Mouse (Mus musculus): Measurements from ENCODE around the gene Stra6. TPM values are rescaled to one million over a fixed set of nuclear protein-coding genes. Genes with fewer than 3 reads are reported as not detected.
A peak's percentile ranks its signal among the peaks of the same experiment; 100 is the strongest.

The Stra6 gene
- polyA plus RNA-seq, 1 experiment, result 1.9 TPM

GRCm38 (mm10) chr9:58148806-58149205, 85.2 kb downstream of the Stra6 start:
- H3K27ac ChIP-seq (ENCODE audit: insufficient read depth, low read length), result no peak overlapping the region
- H3K4me1 ChIP-seq (ENCODE audit: control insufficient read depth, insufficient read depth, insufficient read length), result no peaks in the 10 kb centered on the region
- TF ChIP-seq CTCF (IDR thresholded peaks at IDR 0.05; ENCODE audit: extremely low read depth, insufficient read depth, insufficient read length, insufficient replicate concordance) (no peak), POLR2A (IDR thresholded peaks at IDR 0.05; ENCODE audit: low read depth, low read length) (no peak)
- H3K27me3 ChIP-seq (ENCODE audit: control insufficient read depth, insufficient read depth, low read length), result no peaks in the 10 kb centered on the region
- DNase-seq (ENCODE audit: low read depth in 1 of 2, low spot score in 2 of 2), result no peak
- no peaks in the 10 kb centered on the region for H3K36me3 ChIP-seq (ENCODE audit: control insufficient read depth, insufficient read depth, low read length)
- no peak overlapping the region for H3K4me3 ChIP-seq (ENCODE audit: extremely low read depth, insufficient read depth, insufficient read length)
- 57% methylated on average over 2 of the region's 2 CpGs for WGBS

- DNase-seq (ENCODE audit: low read depth in 1 of 2, low spot score in 2 of 2), result no peak
- H3K27me3 ChIP-seq (ENCODE audit: control insufficient read depth, insufficient read depth, low read length), result no peaks in the 10 kb centered on the region
- H3K27ac ChIP-seq (ENCODE audit: insufficient read depth, low read length), result no peak overlapping the region
- TF ChIP-seq POLR2A (IDR thresholded peaks at IDR 0.05; ENCODE audit: low read depth, low read length), result no peak
- TF ChIP-seq CTCF (IDR thresholded peaks at IDR 0.05; ENCODE audit: extremely low read depth, insufficient read depth, insufficient read length, insufficient replicate concordance), result 0 out of 2 replicates have a peak, but pooled peaks have one; percentile 2
- H3K4me1 ChIP-seq (ENCODE audit: control insufficient read depth, insufficient read depth, insufficient read length), result no peaks in the 10 kb centered on the region
- no peak overlapping the region for H3K4me3 ChIP-seq (ENCODE audit: extremely low read depth, insufficient read depth, insufficient read length)
- H3K36me3 ChIP-seq (ENCODE audit: control insufficient read depth, insufficient read depth, low read length), result no peaks in the 10 kb centered on the region
- 70% methylated on average over 4 of the region's 4 CpGs for WGBS
These were observed 87.3 kb downstream of the Stra6 start for GRCm38 (mm10) chr9:58150733-58151361.

GRCm38 (mm10) chr9:58153095-58153494, 89.5 kb downstream of the Stra6 start:
- no peaks in the 10 kb centered on the region for H3K27me3 ChIP-seq (ENCODE audit: control insufficient read depth, insufficient read depth, low read length)
- WGBS, result 91% methylated on average over 3 of the region's 3 CpGs
- DNase-seq (ENCODE audit: low read depth in 1 of 2, low spot score in 2 of 2), result no peak
- TF ChIP-seq POLR2A (IDR thresholded peaks at IDR 0.05; ENCODE audit: low read depth, low read length) (no peak), CTCF (IDR thresholded peaks at IDR 0.05; ENCODE audit: extremely low read depth, insufficient read depth, insufficient read length, insufficient replicate concordance) (no peak)
- no peak overlapping the region for H3K4me3 ChIP-seq (ENCODE audit: extremely low read depth, insufficient read depth, insufficient read length)
- H3K36me3 ChIP-seq (ENCODE audit: control insufficient read depth, insufficient read depth, low read length), result no peaks in the 10 kb centered on the region
- no peak overlapping the region for H3K27ac ChIP-seq (ENCODE audit: insufficient read depth, low read length)
- no peaks in the 10 kb centered on the region for H3K4me1 ChIP-seq (ENCODE audit: control insufficient read depth, insufficient read depth, insufficient read length)

GRCm38 (mm10) chr9:58155366-58155765, 91.8 kb downstream of the Stra6 start:
- Histone ChIP-seq H3K36me3 (ENCODE audit: control insufficient read depth, insufficient read depth, low read length) (no peaks in the 10 kb centered on the region), H3K27me3 (ENCODE audit: control insufficient read depth, insufficient read depth, low read length) (no peaks in the 10 kb centered on the region), H3K27ac (ENCODE audit: insufficient read depth, low read length) (no peak overlapping the region), H3K4me3 (ENCODE audit: extremely low read depth, insufficient read depth, insufficient read length) (no peak overlapping the region), H3K4me1 (ENCODE audit: control insufficient read depth, insufficient read depth, insufficient read length) (peaks cover under 1% of the 10 kb centered on the region; the same call in 1 of the 2 replicates)
- DNase-seq (ENCODE audit: low read depth in 1 of 2, low spot score in 2 of 2), result no peak
- no peak for TF ChIP-seq CTCF (IDR thresholded peaks at IDR 0.05; ENCODE audit: extremely low read depth, insufficient read depth, insufficient read length, insufficient replicate concordance)
- TF ChIP-seq POLR2A (IDR thresholded peaks at IDR 0.05; ENCODE audit: low read depth, low read length), result no peak
- 72% methylated on average over 3 of the region's 3 CpGs for WGBS

GRCm38 (mm10) chr9:58156819-58157560, 93.4 kb downstream of the Stra6 start:
- TF ChIP-seq POLR2A (IDR thresholded peaks at IDR 0.05; ENCODE audit: low read depth, low read length), result no peak
- no peak for TF ChIP-seq CTCF (IDR thresholded peaks at IDR 0.05; ENCODE audit: extremely low read depth, insufficient read depth, insufficient read length, insufficient replicate concordance)
- 87% methylated on average over 22 of the region's 22 CpGs for WGBS
- no peak overlapping the region for H3K4me3 ChIP-seq (ENCODE audit: extremely low read depth, insufficient read depth, insufficient read length)

GRCm38 (mm10) chr9:58157838-58158237, 94.2 kb downstream of the Stra6 start:
- H3K36me3 ChIP-seq (ENCODE audit: control insufficient read depth, insufficient read depth, low read length), result no peaks in the 10 kb centered on the region
- H3K4me1 ChIP-seq (ENCODE audit: control insufficient read depth, insufficient read depth, insufficient read length), result peaks cover 3% of the 10 kb centered on the region; the same call in 1 of the 2 replicates
- WGBS, result 79% methylated on average over 13 of the region's 13 CpGs
- no peak for DNase-seq (ENCODE audit: low read depth in 1 of 2, low spot score in 2 of 2)
- H3K4me3 ChIP-seq (ENCODE audit: extremely low read depth, insufficient read depth, insufficient read length), result no peak overlapping the region
- TF ChIP-seq POLR2A (IDR thresholded peaks at IDR 0.05; ENCODE audit: low read depth, low read length) (no peak), CTCF (IDR thresholded peaks at IDR 0.05; ENCODE audit: extremely low read depth, insufficient read depth, insufficient read length, insufficient replicate concordance) (no peak)
- no peak overlapping the region for H3K27ac ChIP-seq (ENCODE audit: insufficient read depth, low read length)
- no peaks in the 10 kb centered on the region for H3K27me3 ChIP-seq (ENCODE audit: control insufficient read depth, insufficient read depth, low read length)

More at GRCm38 (mm10) chr9:58156819-58157560, 93.4 kb downstream of the Stra6 start:
- no peak for DNase-seq (ENCODE audit: low read depth in 1 of 2, low spot score in 2 of 2)
- Histone ChIP-seq H3K36me3 (ENCODE audit: control insufficient read depth, insufficient read depth, low read length) (no peaks in the 10 kb centered on the region), H3K27ac (ENCODE audit: insufficient read depth, low read length) (no peak overlapping the region), H3K4me1 (ENCODE audit: control insufficient read depth, insufficient read depth, insufficient read length) (peaks cover 3% of the 10 kb centered on the region; the same call in 1 of the 2 replicates), H3K27me3 (ENCODE audit: control insufficient read depth, insufficient read depth, low read length) (no peaks in the 10 kb centered on the region)

Data from spleen, adult 2 months (tissue).